Mouse (Mus musculus): ENCODE data around the gene Agbl4. TPM values are rescaled to one million over a fixed set of nuclear protein-coding genes. Genes with fewer than 3 reads are reported as not detected.

Gene Agbl4
- total RNA-seq, 1 experiment, result not detected

DNA sequence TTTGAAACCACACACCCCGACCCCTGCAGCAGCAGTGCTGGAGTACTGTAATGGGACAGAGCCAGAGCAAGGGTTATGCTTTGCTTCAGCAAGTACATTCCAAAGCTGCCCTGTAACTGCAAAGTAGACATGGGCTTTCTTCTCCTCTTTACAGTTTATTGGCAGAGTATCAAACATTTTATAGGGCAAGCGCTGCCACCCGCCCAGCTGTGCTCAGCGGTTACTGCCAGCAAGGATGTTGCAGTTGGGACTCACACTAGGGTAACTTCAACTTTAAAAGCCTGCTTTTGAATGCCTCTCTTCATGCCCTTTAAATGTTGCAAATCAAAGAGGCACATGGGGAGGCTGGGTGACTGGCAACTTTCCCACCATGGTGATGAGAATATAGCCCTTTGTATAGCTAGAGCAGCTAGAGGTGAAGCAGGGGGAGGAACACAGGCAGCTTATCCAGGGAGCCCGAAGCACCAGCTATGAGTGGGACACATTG, 1293.6 kb downstream of the Agbl4 start:
- in situ Hi-C loops (cut with MboI; ENCODE audit: low sequenced_read_pairs in 2 of 2, unreplicated experiment in 2 of 2), result no loop called here
- Histone ChIP-seq H3K4me1 (ENCODE audit: control insufficient read depth in 2 of 2, insufficient read depth in 2 of 2, low read length in 2 of 2, poor library complexity in 1 of 2) (peaks cover 2 to 3% of the 10 kb centered on the region in 2 experiments; a peak in 1 of 4 replicates), H3K27ac (ENCODE audit: insufficient read depth, low read depth, low read length, poor library complexity, severe bottlenecking) (no peak overlapping the region), H3K9me3 (ENCODE audit: control insufficient read depth, insufficient read depth, low read depth, low read length) (no peaks in the 10 kb centered on the region), H3K36me3 (ENCODE audit: control insufficient read depth, insufficient read depth, low read length, poor library complexity, severe bottlenecking) (no peaks in the 10 kb centered on the region), H3K9ac (ENCODE audit: insufficient read depth, low read depth, low read length, poor library complexity, severe bottlenecking) (no peak overlapping the region), H3K4me3 (ENCODE audit: insufficient read depth in 1 of 2, low read depth in 1 of 2, low read length in 2 of 2, poor library complexity in 1 of 2, severe bottlenecking in 1 of 2) (no peak overlapping the region)
- no peak for DNase-seq (ENCODE audit: low read depth, low spot score)
- TF ChIP-seq MAFK (IDR thresholded peaks at IDR 0.05; ENCODE audit: insufficient read depth, low read depth, low read length) (no peak), HCFC1 (IDR thresholded peaks at IDR 0.05; ENCODE audit: borderline replicate concordance, insufficient read depth, low read length) (no peak), CHD2 (IDR thresholded peaks at IDR 0.05; ENCODE audit: low read depth, low read length) (no peak), ZNF384 (IDR thresholded peaks at IDR 0.05; ENCODE audit: low read depth, low read length) (no peak), ZC3H11A (IDR thresholded peaks at IDR 0.05; ENCODE audit: borderline replicate concordance, low read depth, low read length) (no peak)

DNA sequence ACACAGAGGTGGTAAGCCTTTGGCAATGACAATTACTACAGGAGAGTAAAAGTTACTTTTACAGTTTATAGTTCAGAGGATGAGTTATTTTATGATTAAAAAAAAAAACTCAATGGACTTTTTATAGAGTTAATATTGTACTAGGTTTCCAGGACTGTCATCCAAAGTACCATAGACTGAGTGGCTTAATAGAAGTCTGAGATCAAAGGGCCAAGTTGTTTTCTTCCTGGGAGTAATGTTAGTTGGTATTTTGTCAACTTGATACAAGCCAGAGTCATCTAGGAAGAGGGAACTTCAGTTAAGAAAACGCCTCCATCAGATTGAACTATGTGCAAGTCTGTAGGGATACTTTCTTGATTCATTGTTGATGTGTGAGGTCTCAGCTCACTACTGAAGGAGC, 1303.9 kb downstream of the Agbl4 start:
- no peak for TF ChIP-seq ZC3H11A (IDR thresholded peaks at IDR 0.05; ENCODE audit: borderline replicate concordance, low read depth, low read length)
- TF ChIP-seq CHD2 (IDR thresholded peaks at IDR 0.05; ENCODE audit: low read depth, low read length), result no peak
- no peak for TF ChIP-seq ZNF384 (IDR thresholded peaks at IDR 0.05; ENCODE audit: low read depth, low read length)
- no peak for TF ChIP-seq MAFK (IDR thresholded peaks at IDR 0.05; ENCODE audit: insufficient read depth, low read depth, low read length)
- TF ChIP-seq HCFC1 (IDR thresholded peaks at IDR 0.05; ENCODE audit: borderline replicate concordance, insufficient read depth, low read length), result no peak
- Histone ChIP-seq H3K9ac (ENCODE audit: insufficient read depth, low read depth, low read length, poor library complexity, severe bottlenecking) (no peak overlapping the region), H3K4me1 (ENCODE audit: control insufficient read depth in 2 of 2, insufficient read depth in 2 of 2, low read length in 2 of 2, poor library complexity in 1 of 2) (peaks cover 0 to 2% of the 10 kb centered on the region in 2 experiments; a peak in 1 of 4 replicates), H3K27ac (ENCODE audit: insufficient read depth, low read depth, low read length, poor library complexity, severe bottlenecking) (no peak overlapping the region), H3K36me3 (ENCODE audit: control insufficient read depth, insufficient read depth, low read length, poor library complexity, severe bottlenecking) (no peaks in the 10 kb centered on the region), H3K4me3 (ENCODE audit: insufficient read depth in 1 of 2, low read depth in 1 of 2, low read length in 2 of 2, poor library complexity in 1 of 2, severe bottlenecking in 1 of 2) (no peak overlapping the region), H3K9me3 (ENCODE audit: control insufficient read depth, insufficient read depth, low read depth, low read length) (no peaks in the 10 kb centered on the region)
- in situ Hi-C loops (cut with MboI; ENCODE audit: low sequenced_read_pairs in 2 of 2, unreplicated experiment in 2 of 2), result no loop called here
- no peak for DNase-seq (ENCODE audit: low read depth, low spot score)

DNA sequence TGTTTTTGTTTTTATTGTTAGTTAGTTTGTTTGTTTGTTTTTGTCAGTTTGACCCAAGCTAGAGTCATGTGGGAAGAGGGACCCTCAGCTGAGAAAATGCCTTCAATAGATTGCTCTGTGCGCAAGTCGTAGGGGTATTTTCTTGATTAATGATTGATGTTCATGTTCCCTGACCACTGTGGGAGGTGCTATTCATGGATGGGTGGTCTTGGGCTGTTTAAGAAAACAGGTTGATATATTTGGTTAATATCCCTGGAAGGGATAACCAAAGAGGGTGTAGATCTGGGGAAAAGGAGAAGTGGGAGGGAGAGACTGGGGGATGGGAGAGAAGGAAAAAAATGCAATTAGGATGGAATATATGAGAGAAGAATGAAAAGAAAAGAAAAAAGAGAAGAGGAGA, 1306.7 kb downstream of the Agbl4 start:
- no peak for DNase-seq (ENCODE audit: low read depth, low spot score)
- in situ Hi-C loops (cut with MboI; ENCODE audit: low sequenced_read_pairs in 2 of 2, unreplicated experiment in 2 of 2), result no loop called here
- Histone ChIP-seq H3K27ac (ENCODE audit: insufficient read depth, low read depth, low read length, poor library complexity, severe bottlenecking) (no peak overlapping the region), H3K36me3 (ENCODE audit: control insufficient read depth, insufficient read depth, low read length, poor library complexity, severe bottlenecking) (no peaks in the 10 kb centered on the region), H3K4me1 (ENCODE audit: control insufficient read depth in 2 of 2, insufficient read depth in 2 of 2, low read length in 2 of 2, poor library complexity in 1 of 2) (peaks cover 0 to 5% of the 10 kb centered on the region in 2 experiments; a peak in 1 of 4 replicates), H3K9me3 (ENCODE audit: control insufficient read depth, insufficient read depth, low read depth, low read length) (no peaks in the 10 kb centered on the region), H3K4me3 (ENCODE audit: insufficient read depth in 1 of 2, low read depth in 1 of 2, low read length in 2 of 2, poor library complexity in 1 of 2, severe bottlenecking in 1 of 2) (no peak overlapping the region), H3K9ac (ENCODE audit: insufficient read depth, low read depth, low read length, poor library complexity, severe bottlenecking) (no peak overlapping the region)
- TF ChIP-seq ZNF384 (IDR thresholded peaks at IDR 0.05; ENCODE audit: low read depth, low read length) (no peak), HCFC1 (IDR thresholded peaks at IDR 0.05; ENCODE audit: borderline replicate concordance, insufficient read depth, low read length) (no peak), ZC3H11A (IDR thresholded peaks at IDR 0.05; ENCODE audit: borderline replicate concordance, low read depth, low read length) (no peak), MAFK (IDR thresholded peaks at IDR 0.05; ENCODE audit: insufficient read depth, low read depth, low read length) (no peak), CHD2 (IDR thresholded peaks at IDR 0.05; ENCODE audit: low read depth, low read length) (no peak)

DNA sequence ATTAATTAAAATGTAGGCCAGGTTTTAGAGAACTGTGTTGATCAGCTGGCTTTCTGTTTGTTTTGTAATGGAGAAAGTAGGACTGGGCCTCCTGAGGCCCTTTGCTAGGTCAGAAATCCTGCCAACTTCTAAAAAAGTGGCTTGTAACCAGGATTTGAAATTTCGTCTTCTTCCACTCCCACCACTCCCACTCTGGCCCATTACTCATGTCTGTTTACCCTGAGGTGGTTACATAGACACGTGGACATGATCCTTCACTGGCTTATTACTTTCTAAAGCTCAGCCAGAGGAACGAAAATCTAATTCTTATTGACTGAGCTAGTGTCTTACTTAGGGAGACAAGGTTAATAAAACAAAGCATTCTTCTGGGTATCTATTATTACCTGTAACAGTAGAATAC, 1307.5 kb downstream of the Agbl4 start:
- in situ Hi-C loops (cut with MboI; ENCODE audit: low sequenced_read_pairs in 2 of 2, unreplicated experiment in 2 of 2), result no loop called here
- H3K9ac ChIP-seq (ENCODE audit: insufficient read depth, low read depth, low read length, poor library complexity, severe bottlenecking), result no peak overlapping the region
- TF ChIP-seq HCFC1 (IDR thresholded peaks at IDR 0.05; ENCODE audit: borderline replicate concordance, insufficient read depth, low read length), result no peak
- H3K9me3 ChIP-seq (ENCODE audit: control insufficient read depth, insufficient read depth, low read depth, low read length), result no peaks in the 10 kb centered on the region
- H3K4me3 ChIP-seq (ENCODE audit: insufficient read depth in 1 of 2, low read depth in 1 of 2, low read length in 2 of 2, poor library complexity in 1 of 2, severe bottlenecking in 1 of 2), result no peak overlapping the region
- no peak for DNase-seq (ENCODE audit: low read depth, low spot score)
- peaks cover 0 to 5% of the 10 kb centered on the region in 2 experiments; a peak in 1 of 4 replicates for H3K4me1 ChIP-seq (ENCODE audit: control insufficient read depth in 2 of 2, insufficient read depth in 2 of 2, low read length in 2 of 2, poor library complexity in 1 of 2)
- H3K36me3 ChIP-seq (ENCODE audit: control insufficient read depth, insufficient read depth, low read length, poor library complexity, severe bottlenecking), result no peaks in the 10 kb centered on the region
- H3K27ac ChIP-seq (ENCODE audit: insufficient read depth, low read depth, low read length, poor library complexity, severe bottlenecking), result no peak overlapping the region

Other genes starting within 250 kb of the Agbl4 start
- gene Elavl4, start 45.8 kb upstream of the Agbl4 start, total RNA-seq (2012; rRNA removed), result 1.5 and 1.8 TPM in 2 replicates

Data from ES-E14 (cell line).